Mouse (Mus musculus) heart, adult 2 months (tissue): Measurements from ENCODE around the gene Fcrlb. TPM values are rescaled to one million over a fixed set of nuclear protein-coding genes. Genes with fewer than 3 reads are reported as not detected.

Experiments
- DNase-seq, 2 experiments: peaks; one replicate each; pipeline ENCODE4 v3.0.0; 2021
- H3K27ac ChIP-seq: fragments of 200-600 bp; 2 replicates; pipeline ENCODE4 v1.8.1; 2022
- H3K27me3 ChIP-seq: fragments of 200-500 bp; 2 replicates; pipeline ENCODE4 v1.6.1; 2012; ENCODE audit warnings: mild to moderate bottlenecking, low read length, inconsistent platforms, mixed read lengths; ENCODE audit not compliant: control insufficient read depth, insufficient read depth
- H3K36me3 ChIP-seq: fragments of 200-500 bp; 2 replicates; pipeline ENCODE4 v1.6.1; 2012; ENCODE audit warnings: low read length, inconsistent platforms; ENCODE audit not compliant: control insufficient read depth, insufficient read depth
- H3K4me1 ChIP-seq: fragments of 200-500 bp; 2 replicates; pipeline ENCODE4 v1.6.1; 2011; ENCODE audit warnings: low read length; ENCODE audit not compliant: control insufficient read depth, insufficient read depth
- H3K4me3 ChIP-seq: fragments of 200-600 bp; 2 replicates; pipeline ENCODE4 v1.8.1; 2022
- H3K79me2 ChIP-seq: fragments of 200-500 bp; replicated peaks from 2 replicates; pipeline ENCODE4 v1.6.1; 2012; ENCODE audit warnings: mild to moderate bottlenecking, inconsistent platforms, low read length, moderate library complexity, mixed read lengths; ENCODE audit not compliant: control insufficient read depth, insufficient read depth
- H3K9ac ChIP-seq: fragments of 200-500 bp; 2 replicates; pipeline ENCODE4 v1.6.1; 2012; ENCODE audit warnings: low read depth, mild to moderate bottlenecking, control low read depth, inconsistent platforms, low read length, mixed read lengths
- CTCF ChIP-seq: fragments of 200-600 bp; IDR thresholded peaks from 2 replicates; pipeline ENCODE4 v1.8.1; 2022; ENCODE audit warnings: antibody characterized with exemption, mild to moderate bottlenecking, moderate library complexity
- EP300 ChIP-seq: fragments of 200-500 bp; IDR thresholded peaks from 2 replicates; pipeline ENCODE4 v1.6.1; 2011; ENCODE audit warnings: low read depth, low read length, control low read depth; ENCODE audit not compliant: insufficient read depth
- POLR2A ChIP-seq: fragments of 200-500 bp; IDR thresholded peaks from 2 replicates; pipeline ENCODE4 v1.6.1; 2011; ENCODE audit warnings: mild to moderate bottlenecking, low read depth, low read length, control low read depth; ENCODE audit not compliant: insufficient read depth
- WGBS: fragments of 180-500 bp; shearing (Covaris S2); methylation state at CpG from one replicate; pipeline ENCODE4 v1.1.7; 2018; 5-methylcytosine and 5-hydroxymethylcytosine counted together
- intact Hi-C: fragments of 180-260 bp; cut with DNase I; formaldehyde crosslinking; loops from one replicate; pipeline ENCODE4 v1.15.1; 2025
- polyA plus RNA-seq: library from polyadenylated mRNA; depleted of rRNA; stranded (reverse); fragments of >200 nt; gene quantifications from 2 replicates; pipeline ENCODE4 v1.2.3, GENCODE M21; 2012
- total RNA-seq, 2 experiments: library from RNA; stranded (reverse); gene quantifications; 2 replicates each; pipeline ENCODE4 v1.2.3; 2021

Gene Fcrlb
- total and polyA plus RNA-seq, 3 experiments, result not detected

DNA sequence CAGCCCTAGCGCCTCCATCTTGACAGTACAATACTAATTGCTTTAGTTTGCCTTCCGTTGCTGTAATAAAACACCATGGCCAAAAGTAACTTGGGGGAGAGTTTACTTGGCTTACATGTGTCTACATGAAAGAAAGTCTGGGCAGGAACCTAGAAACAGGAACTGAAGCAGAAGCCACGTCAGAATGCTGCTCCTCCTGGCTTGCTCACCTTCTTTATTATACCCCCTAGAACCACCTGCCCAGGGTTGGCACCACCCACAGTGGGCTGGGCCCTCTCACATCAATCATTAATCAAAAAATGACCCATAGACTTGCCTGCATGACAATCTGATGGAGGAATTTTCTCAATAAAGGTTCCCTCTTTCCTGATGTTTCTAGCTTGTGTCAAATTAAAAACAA, 48.0 kb downstream of the Fcrlb start:
- no peak overlapping the region for H3K4me3 ChIP-seq
- DNase-seq, result no peak
- no peak for TF ChIP-seq POLR2A
- no peak for TF ChIP-seq EP300
- no peak for TF ChIP-seq CTCF
- peaks cover 7% of the 10 kb centered on the region for H3K4me1 ChIP-seq
- H3K27ac ChIP-seq, result no peak overlapping the region
- 77% methylated on average over 3 of the region's 3 CpGs for WGBS
- H3K79me2 ChIP-seq, result peaks cover 6% of the 10 kb centered on the region
- H3K36me3 ChIP-seq, result peaks cover 19% of the 10 kb centered on the region
- intact Hi-C loops, result no loop called here
- no peak overlapping the region for H3K9ac ChIP-seq
- H3K27me3 ChIP-seq, result no peaks in the 10 kb centered on the region

DNA sequence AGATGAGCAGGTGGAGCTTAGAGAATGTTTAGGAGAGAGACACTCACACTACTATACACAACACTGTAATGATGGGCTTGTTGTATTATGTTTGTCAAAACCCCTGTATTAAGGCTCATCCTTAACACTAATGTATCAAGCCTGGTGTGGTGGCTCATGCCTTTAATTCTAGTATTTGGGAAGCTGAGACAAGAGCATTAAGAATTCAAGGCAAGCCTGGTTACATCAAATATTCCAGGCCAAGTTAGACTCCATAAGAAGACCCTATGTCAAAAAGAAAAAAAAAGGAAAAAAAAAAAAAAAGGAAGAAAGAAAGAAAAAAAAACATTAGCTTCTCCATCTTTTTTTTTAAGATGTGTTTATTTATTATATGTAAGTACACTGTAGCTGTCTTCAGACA, 48.5 kb downstream of the Fcrlb start:
- no peaks in the 10 kb centered on the region for H3K27me3 ChIP-seq
- DNase-seq, result no peak
- H3K9ac ChIP-seq, result no peak overlapping the region
- H3K79me2 ChIP-seq, result peaks cover 7% of the 10 kb centered on the region
- peaks cover 7% of the 10 kb centered on the region for H3K4me1 ChIP-seq
- H3K4me3 ChIP-seq, result no peak overlapping the region
- intact Hi-C loops, result no loop called here
- no peak overlapping the region for H3K27ac ChIP-seq
- no peak for TF ChIP-seq EP300
- TF ChIP-seq CTCF, result no peak
- no peak for TF ChIP-seq POLR2A
- peaks cover 19% of the 10 kb centered on the region for H3K36me3 ChIP-seq

DNA sequence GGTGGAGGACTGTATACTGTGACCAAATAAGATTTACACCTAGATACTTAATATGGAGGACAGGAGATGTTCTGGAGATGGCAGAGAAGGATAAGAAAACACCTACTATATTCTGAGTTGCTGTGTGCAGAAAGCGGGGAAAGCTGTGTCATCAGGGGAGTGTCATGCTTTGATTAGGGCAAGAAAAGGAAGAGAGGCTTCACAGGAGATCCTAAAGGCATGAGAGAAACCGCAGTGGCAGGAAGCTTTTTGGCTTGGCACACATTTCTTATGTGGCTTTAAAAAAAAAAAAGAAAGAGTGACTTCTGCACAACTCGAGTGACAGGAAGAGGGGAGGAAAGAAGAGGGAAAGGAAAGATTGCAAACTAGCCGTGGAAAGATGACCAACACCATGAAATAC, 49.7 kb downstream of the Fcrlb start:
- WGBS, result 24% methylated on average over 4 of the region's 4 CpGs
- Histone ChIP-seq H3K9ac (no peak overlapping the region), H3K27me3 (no peaks in the 10 kb centered on the region), H3K27ac (no peak overlapping the region), H3K4me3 (no peak overlapping the region), H3K36me3 (peaks cover 19% of the 10 kb centered on the region), H3K79me2 (peaks cover 7% of the 10 kb centered on the region), H3K4me1 (peaks cover 7% of the 10 kb centered on the region)
- DNase-seq, result no peak
- no peak for TF ChIP-seq CTCF
- TF ChIP-seq EP300, result no peak
- TF ChIP-seq POLR2A, result no peak
- intact Hi-C loops, result no loop called here

DNA sequence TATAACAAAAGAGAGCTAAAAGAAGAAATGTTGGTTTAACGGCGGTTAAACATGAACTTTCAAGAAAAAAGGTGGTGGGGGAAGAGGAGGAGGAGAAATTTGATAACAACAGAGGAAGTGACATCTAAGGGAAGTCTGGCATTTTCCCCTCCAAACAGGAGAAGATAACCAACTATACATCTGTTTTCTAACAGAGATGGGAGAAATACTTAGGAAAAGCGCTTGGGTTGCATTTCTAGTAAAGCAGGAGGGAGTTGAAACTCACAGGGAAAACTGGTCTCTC, 50.4 kb downstream of the Fcrlb start:
- Histone ChIP-seq H3K4me1 (peaks cover 7% of the 10 kb centered on the region), H3K79me2 (peaks cover 7% of the 10 kb centered on the region), H3K27ac (no peak overlapping the region), H3K27me3 (no peaks in the 10 kb centered on the region), H3K36me3 (peaks cover 19% of the 10 kb centered on the region), H3K9ac (no peak overlapping the region), H3K4me3 (no peak overlapping the region)
- TF ChIP-seq CTCF (no peak), POLR2A (no peak), EP300 (no peak)
- 41% methylated on average over 3 of the region's 3 CpGs for WGBS
- no peak for DNase-seq
- intact Hi-C loops, result no loop called here

DNA sequence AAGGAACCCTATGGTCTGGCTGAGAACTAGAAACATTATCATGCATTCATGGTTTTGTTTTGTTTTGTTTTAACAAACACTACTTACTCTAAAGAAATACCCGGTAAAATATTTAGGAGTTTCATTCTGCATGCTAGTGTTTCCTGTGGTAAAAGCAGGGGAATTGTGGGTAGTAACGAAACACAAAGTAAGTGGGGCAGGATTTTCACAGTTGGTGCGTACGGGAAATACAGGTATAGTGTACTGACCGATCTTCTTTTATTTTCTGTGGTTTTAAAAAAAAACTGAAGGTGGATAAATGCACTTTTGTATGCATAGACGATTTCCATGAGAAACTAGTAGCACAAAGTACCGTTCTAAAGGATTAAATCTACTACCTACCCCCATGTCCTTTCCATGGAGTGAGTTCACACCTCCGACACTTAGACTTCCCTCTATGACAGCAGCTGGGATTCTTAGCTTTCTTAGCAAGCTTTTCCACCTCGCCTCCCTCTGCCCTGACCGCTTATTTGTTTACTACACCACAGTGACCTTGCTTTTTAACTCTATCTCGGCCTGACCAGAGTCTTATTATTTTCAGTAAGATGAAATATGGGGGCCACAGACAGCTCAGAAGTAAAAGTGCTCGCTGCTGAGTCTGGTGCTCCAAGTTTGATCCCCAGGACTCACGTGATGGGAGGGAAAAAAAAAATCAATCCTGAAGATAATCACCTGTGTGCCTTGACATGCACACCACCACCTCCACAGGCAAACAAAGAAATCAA, 50.9 kb downstream of the Fcrlb start:
- no peak for DNase-seq
- intact Hi-C loops, result no loop called here

DNA sequence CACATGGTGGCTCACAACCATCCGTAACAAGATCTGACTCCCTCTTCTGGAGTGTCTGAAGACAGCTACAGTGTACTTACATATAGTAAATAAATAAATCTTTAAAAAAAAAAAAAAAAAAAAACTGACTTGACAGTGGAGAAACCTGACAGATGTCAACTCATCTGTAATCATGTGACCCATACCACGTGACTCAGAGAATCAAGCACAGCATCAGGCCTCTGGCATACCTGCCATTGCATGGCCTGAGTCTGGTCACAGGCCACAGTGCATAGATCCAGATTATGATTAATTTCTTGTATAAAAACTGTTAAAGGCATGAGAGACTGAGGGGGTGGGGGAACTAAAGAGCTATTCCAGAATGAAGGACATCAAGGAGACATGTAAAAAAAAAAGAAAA, 53.9 kb downstream of the Fcrlb start:
- Histone ChIP-seq H3K4me3 (no peak overlapping the region), H3K79me2 (peaks cover 7% of the 10 kb centered on the region; the same call in 1 of the 2 replicates), H3K4me1 (peaks cover 5% of the 10 kb centered on the region), H3K27ac (no peak overlapping the region), H3K9ac (no peak overlapping the region), H3K27me3 (no peaks in the 10 kb centered on the region), H3K36me3 (peaks cover 17% of the 10 kb centered on the region)
- WGBS, result 72% methylated on average over 2 of the region's 2 CpGs
- TF ChIP-seq EP300 (no peak), CTCF (no peak), POLR2A (no peak)
- intact Hi-C loops, result no loop called here
- DNase-seq, result no peak

More for the DNA sequence above, 50.9 kb downstream of the Fcrlb start:
- Histone ChIP-seq H3K27ac (no peak overlapping the region), H3K79me2 (peaks cover 7% of the 10 kb centered on the region), H3K4me3 (no peak overlapping the region), H3K27me3 (no peaks in the 10 kb centered on the region), H3K4me1 (peaks cover 7% of the 10 kb centered on the region), H3K36me3 (peaks cover 19% of the 10 kb centered on the region), H3K9ac (no peak overlapping the region)
- TF ChIP-seq POLR2A (no peak), EP300 (no peak), CTCF (no peak)
- 58% methylated on average over 13 of the region's 13 CpGs for WGBS
